Mouse (Mus musculus): Measurements from ENCODE around the gene Lrrc10. TPM values are rescaled to one million over a fixed set of nuclear protein-coding genes. Genes with fewer than 3 reads are reported as not detected.
A peak's percentile ranks its signal among the peaks of the same experiment; 100 is the strongest.

The Lrrc10 gene
- total and polyA plus RNA-seq, 3 experiments, result 0.18 TPM; not detected in 2

- Histone ChIP-seq H3K36me3 (ENCODE audit: control insufficient read depth in 1 of 2, insufficient read depth in 2 of 2, low read length in 2 of 2) (no peaks in the 10 kb centered on the region), H3K79me2 (ENCODE audit: control insufficient read depth, insufficient read depth, low read length, poor library complexity) (no peaks in the 10 kb centered on the region), H3K27me3 (ENCODE audit: control insufficient read depth in 1 of 2, insufficient read depth in 2 of 2, low read length in 2 of 2) (peaks cover 0 to 1% of the 10 kb centered on the region in 2 experiments; a peak in 1 of 4 replicates), H3K27ac (ENCODE audit: control insufficient read depth, low read depth, low read length) (no peak overlapping the region), H3K9me3 (replicated peaks; ENCODE audit: insufficient read depth, low read length) (no peaks in the 10 kb centered on the region), H3K4me3 (ENCODE audit: control insufficient read depth in 1 of 2, insufficient read depth in 1 of 2, low read depth in 2 of 2, low read length in 2 of 2) (0 out of 4 replicates have a peak overlapping the region, but pooled peaks of 1 of the 2 experiments have one; percentile 16), H3K4me1 (ENCODE audit: control insufficient read depth in 1 of 2, insufficient read depth in 2 of 2, low read length in 2 of 2) (peaks cover 0 to 2% of the 10 kb centered on the region in 2 experiments; a peak in 1 of 4 replicates), H3K9ac (ENCODE audit: control insufficient read depth, low read depth, low read length, poor library complexity, severe bottlenecking) (peak overlapping the region; percentile 33; the same call in 1 of the 2 replicates)
- no peak for TF ChIP-seq MEF2A (IDR thresholded peaks at IDR 0.05; ENCODE audit: extremely low read depth, insufficient replicate concordance, low read depth, low read length, poor library complexity, severe bottlenecking)
- no peak for TF ChIP-seq NRF1 (IDR thresholded peaks at IDR 0.05; ENCODE audit: insufficient read depth, low read depth, low read length, poor library complexity, severe bottlenecking)
- TF ChIP-seq GABPA (IDR thresholded peaks at IDR 0.05; ENCODE audit: low read depth, low read length), result no peak
- TF ChIP-seq JUND (IDR thresholded peaks at IDR 0.05; ENCODE audit: low read depth, low read length), result no peak
- no peak for TF ChIP-seq EP300 (IDR thresholded peaks at IDR 0.05; ENCODE audit: low read depth in 1 of 2, low read length in 2 of 2)
- no peak for TF ChIP-seq ETS1 (IDR thresholded peaks at IDR 0.05; ENCODE audit: low read depth, low read length)
- TF ChIP-seq E2F4 (IDR thresholded peaks at IDR 0.05; ENCODE audit: borderline replicate concordance, low read depth, low read length), result no peak
- no peak for TF ChIP-seq BHLHE40 (IDR thresholded peaks at IDR 0.05; ENCODE audit: borderline replicate concordance, low read depth, low read length)
- no peak for TF ChIP-seq POLR2A (IDR thresholded peaks at IDR 0.05; ENCODE audit: control insufficient read depth in 1 of 2, insufficient read depth in 1 of 2, low read depth in 1 of 2, low read length in 2 of 2, poor library complexity in 1 of 2)
- TF ChIP-seq CTCF (IDR thresholded peaks at IDR 0.05 in 2 of 3, conservative IDR thresholded peaks at IDR 0.05 in 1 of 3; ENCODE audit: control insufficient read depth in 1 of 3, insufficient read depth in 1 of 3, low read depth in 2 of 3, low read length in 3 of 3, poor library complexity in 1 of 3, severe bottlenecking in 1 of 3), result peak; percentile 84 to 91 (median 91)
- TF ChIP-seq ZNF384 (IDR thresholded peaks at IDR 0.05; ENCODE audit: low read depth, low read length), result 0 out of 2 replicates have a peak, but pooled peaks have one; percentile 10
- TF ChIP-seq NELFE (IDR thresholded peaks at IDR 0.05; ENCODE audit: low read depth, low read length), result no peak
- no peak for TF ChIP-seq CHD1 (IDR thresholded peaks at IDR 0.05; ENCODE audit: low read depth, low read length)
- no peak for TF ChIP-seq POLR2AphosphoS5 (IDR thresholded peaks at IDR 0.05; ENCODE audit: borderline replicate concordance, low read depth, low read length)
- 0 out of 2 replicates have a peak, but pooled peaks have one; percentile 5 for TF ChIP-seq GATA1 (IDR thresholded peaks at IDR 0.05; ENCODE audit: low read depth, low read length)
- TF ChIP-seq RCOR1 (IDR thresholded peaks at IDR 0.05; ENCODE audit: low read depth, low read length), result no peak
- TF ChIP-seq MAZ (IDR thresholded peaks at IDR 0.05; ENCODE audit: low read depth, low read length), result no peak
- TF ChIP-seq HCFC1 (IDR thresholded peaks at IDR 0.05; ENCODE audit: low read depth, low read length), result 0 out of 2 replicates have a peak, but pooled peaks have one; percentile 12
- no peak for TF ChIP-seq TBP (IDR thresholded peaks at IDR 0.05; ENCODE audit: low read depth, low read length)
- TF ChIP-seq RAD21 (IDR thresholded peaks at IDR 0.05; ENCODE audit: low read depth, low read length), result peak; percentile 75
- TF ChIP-seq TCF12 (IDR thresholded peaks at IDR 0.05; ENCODE audit: low read depth, low read length), result no peak
- peak; percentile 58; the same call in 1 of the 2 replicates for TF ChIP-seq SIN3A (IDR thresholded peaks at IDR 0.05; ENCODE audit: low read length)
- TF ChIP-seq TAL1 (IDR thresholded peaks at IDR 0.05; ENCODE audit: low read length), result no peak
- no peak for TF ChIP-seq UBTF (IDR thresholded peaks at IDR 0.05; ENCODE audit: borderline replicate concordance, insufficient read depth, low read depth, low read length)
- 0 out of 2 replicates have a peak, but pooled peaks have one; percentile 28 for TF ChIP-seq MXI1 (IDR thresholded peaks at IDR 0.05; ENCODE audit: low read depth, low read length)
- TF ChIP-seq CHD2 (IDR thresholded peaks at IDR 0.05; ENCODE audit: low read length), result no peak
- no peak for TF ChIP-seq USF2 (IDR thresholded peaks at IDR 0.05; ENCODE audit: borderline replicate concordance in 1 of 2, insufficient read depth in 1 of 2, low read depth in 1 of 2, low read length in 2 of 2)
- 0 out of 2 replicates have a peak, but pooled peaks have one; percentile 19 for TF ChIP-seq USF1 (IDR thresholded peaks at IDR 0.05; ENCODE audit: low read depth, low read length)
- peak; percentile 69 for TF ChIP-seq ZC3H11A (IDR thresholded peaks at IDR 0.05; ENCODE audit: low read depth, low read length)
- TF ChIP-seq ZMIZ1 (IDR thresholded peaks at IDR 0.05; ENCODE audit: low read depth, low read length), result no peak
- peak; percentile 88 for TF ChIP-seq SMC3 (IDR thresholded peaks at IDR 0.05; ENCODE audit: low read depth, low read length)
- no peak for TF ChIP-seq KAT2A (conservative IDR thresholded peaks at IDR 0.05; ENCODE audit: low read depth, low read length)
- peak; percentile 57; the same call in 1 of the 2 replicates for TF ChIP-seq MAX (IDR thresholded peaks at IDR 0.05; ENCODE audit: low read length)
- 0 out of 2 replicates have a peak, but pooled peaks have one; percentile 49 for TF ChIP-seq MYC (IDR thresholded peaks at IDR 0.05; ENCODE audit: low read depth, low read length)
- peak; percentile 88 for DNase-seq (ENCODE audit: low read depth, low spot score)
Observed at GRCm38 (mm10) chr10:117033785-117034184, 11.4 kb upstream of the Lrrc10 start.

Data from MEL (cell line).